Mouse (Mus musculus) neural tube, embryonic 14.5 days (tissue): ENCODE measurements around the gene Kcnh6. TPM values are rescaled to one million over a fixed set of nuclear protein-coding genes. Genes with fewer than 3 reads are reported as not detected.
"Not testable (repeated sequence)": the region's sequence is repeated elsewhere in the genome, so short reads cannot be mapped to it uniquely, and the experiment has no call there.

Experiments used
- ATAC-seq: fragments of 200-750 bp; cut with Nextera tagmentation; 2 replicates; pipeline ENCODE4 v1.8.0; 2017; ENCODE audit warnings: low read depth, mild to moderate bottlenecking, moderate TSS enrichment, moderate library complexity
- H3K27ac ChIP-seq: fragments of 300-500 bp; sonication (generic); 2 replicates; pipeline ENCODE4 v1.5.1; 2014; ENCODE audit warnings: low read depth, mild to moderate bottlenecking, control low read depth, low read length, moderate library complexity, mixed read lengths
- H3K27me3 ChIP-seq: fragments of 300-500 bp; sonication (generic); 2 replicates; pipeline ENCODE4 v1.6.1; 2014; ENCODE audit warnings: low read length; ENCODE audit not compliant: control insufficient read depth, insufficient read depth
- H3K36me3 ChIP-seq: fragments of 300-500 bp; sonication (generic); 2 replicates; pipeline ENCODE4 v1.6.1; 2014; ENCODE audit warnings: low read length, mixed read lengths; ENCODE audit not compliant: control insufficient read depth, insufficient read depth
- H3K4me1 ChIP-seq: fragments of 300-500 bp; sonication (generic); 2 replicates; pipeline ENCODE4 v1.6.1; 2014; ENCODE audit warnings: low read length; ENCODE audit not compliant: control insufficient read depth, insufficient read depth
- H3K4me2 ChIP-seq: fragments of 300-500 bp; sonication (generic); 2 replicates; pipeline ENCODE4 v1.6.1; 2014; ENCODE audit warnings: mild to moderate bottlenecking, low read depth, low read length, control low read depth
- H3K4me3 ChIP-seq: fragments of 300-500 bp; sonication (generic); 2 replicates; pipeline ENCODE4 v1.5.1; 2014; ENCODE audit warnings: low read depth, low read length, control low read depth, mixed read lengths
- H3K9ac ChIP-seq: fragments of 300-500 bp; sonication (generic); replicated peaks from 2 replicates; pipeline ENCODE4 v1.6.1; 2014; ENCODE audit warnings: low read depth, mild to moderate bottlenecking, control low read depth, low read length, mixed read lengths
- H3K9me3 ChIP-seq: fragments of 300-500 bp; sonication (generic); 2 replicates; pipeline ENCODE4 v1.6.1; 2016; ENCODE audit warnings: low read length; ENCODE audit not compliant: control insufficient read depth
- WGBS: fragments of 180-500 bp; shearing (Covaris S2); extraction: QIAGEN DNeasy Blood & Tissue Kit; methylation state at CpG from one replicate; pipeline ENCODE4 v1.1.7; 2014; 5-methylcytosine and 5-hydroxymethylcytosine counted together
- polyA plus RNA-seq: library from polyadenylated mRNA; unstranded; fragments of >200 nt; fragmentation: Nextera tagmentation; extraction: Ambion mirVana; gene quantifications from 2 replicates; pipeline ENCODE4 v1.2.1, GENCODE M21; 2014

Kcnh6 gene
- polyA plus RNA-seq, 1 experiment from 2014 or later: 3.3 TPM

DNA sequence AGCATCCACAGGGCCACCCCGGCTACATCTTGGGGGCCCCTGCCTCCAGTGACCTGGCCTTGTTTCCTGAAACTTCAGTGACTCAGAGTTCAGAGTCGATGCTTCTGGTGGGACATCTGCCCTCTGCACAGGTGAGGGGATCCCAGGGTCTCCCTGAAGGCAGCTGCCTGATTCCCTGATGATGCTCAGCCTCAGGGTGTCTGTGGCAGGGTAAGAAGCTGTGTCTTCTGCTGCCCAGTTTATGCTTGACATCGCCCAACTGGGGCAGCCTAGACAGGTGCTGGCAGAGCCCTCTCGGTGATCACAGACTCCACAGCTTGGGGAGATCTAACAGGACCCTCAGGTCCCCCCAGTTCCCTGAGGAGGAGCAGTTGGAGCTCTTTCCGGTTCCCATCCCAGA lies 19.7 kb downstream of the Kcnh6 start:
- no peaks in the 10 kb centered on the region for H3K9me3 ChIP-seq
- no peak; the same call in 1 of the 2 replicates for ATAC-seq
- no peaks in the 10 kb centered on the region for H3K27me3 ChIP-seq
- WGBS: 92% methylated on average over 5 of the region's 5 CpGs
- no peak overlapping the region for H3K9ac ChIP-seq
- H3K36me3 ChIP-seq: no peaks in the 10 kb centered on the region
- no peak overlapping the region for H3K4me2 ChIP-seq
- H3K27ac ChIP-seq: no peak overlapping the region
- H3K4me1 ChIP-seq: no peaks in the 10 kb centered on the region
- H3K4me3 ChIP-seq: no peak overlapping the region

DNA sequence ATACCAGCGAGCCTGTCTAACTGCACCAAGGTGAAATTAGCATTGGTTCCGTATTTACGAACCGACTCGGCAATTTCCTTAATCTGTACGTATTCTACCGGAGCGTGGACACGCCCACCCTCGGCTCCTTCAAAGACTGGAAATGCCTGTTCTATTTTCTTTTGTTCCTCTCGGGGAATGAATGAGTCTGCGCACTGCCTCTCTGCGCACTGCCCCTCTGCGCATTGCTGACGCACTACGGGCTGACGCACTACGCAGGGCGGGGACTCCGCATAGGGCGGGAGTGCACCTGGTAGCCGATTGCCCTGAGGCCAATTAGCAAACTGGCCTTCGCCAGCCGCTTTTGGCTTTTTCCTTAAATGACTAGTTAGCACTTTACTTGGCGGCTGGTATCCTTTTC lies 24.1 kb downstream of the Kcnh6 start:
- H3K9me3 ChIP-seq, H3K9ac ChIP-seq, ATAC-seq, H3K36me3 ChIP-seq, H3K27me3 ChIP-seq, H3K4me2 ChIP-seq, H3K4me1 ChIP-seq: not testable (repeated sequence)
- peak overlapping the region; percentile 52; the same call in 1 of the 2 replicates for H3K27ac ChIP-seq
- H3K4me3 ChIP-seq: peak overlapping the region; percentile 22; the same call in 1 of the 2 replicates
- 36% methylated on average over 3 of the region's 25 CpGs for WGBS

DNA sequence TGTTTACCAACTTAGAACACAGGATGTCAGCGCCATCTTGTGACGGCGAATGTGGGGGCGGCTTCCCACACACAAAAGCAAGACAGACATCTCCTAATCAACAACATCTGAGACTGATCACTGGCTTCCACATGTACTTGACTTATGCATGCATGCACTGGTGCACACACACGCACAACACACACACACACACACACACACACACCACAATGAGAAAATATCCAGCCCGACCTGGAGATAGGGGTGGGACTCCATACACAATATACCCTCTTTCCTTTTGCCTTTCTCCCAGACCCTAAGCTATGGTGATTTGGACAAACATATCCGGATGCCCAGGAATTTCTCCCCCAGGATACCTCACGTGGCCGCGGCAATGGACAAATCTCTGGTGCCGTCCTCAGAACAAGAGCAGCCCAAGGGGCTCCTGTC lies 25.6 kb downstream of the Kcnh6 start:
- no peak overlapping the region for H3K9ac ChIP-seq
- peak overlapping the region; percentile 70 for H3K27ac ChIP-seq
- H3K36me3 ChIP-seq: no peaks in the 10 kb centered on the region
- WGBS: 28% methylated on average over 11 of the region's 11 CpGs
- no peaks in the 10 kb centered on the region for H3K9me3 ChIP-seq
- H3K4me3 ChIP-seq: no peak overlapping the region; the same call in 1 of the 2 replicates
- ATAC-seq: no peak
- H3K4me1 ChIP-seq: peaks cover 9% of the 10 kb centered on the region; the same call in 1 of the 2 replicates
- H3K27me3 ChIP-seq: no peaks in the 10 kb centered on the region; the same call in 1 of the 2 replicates
- H3K4me2 ChIP-seq: peak overlapping the region; percentile 25; the same call in 1 of the 2 replicates

DNA sequence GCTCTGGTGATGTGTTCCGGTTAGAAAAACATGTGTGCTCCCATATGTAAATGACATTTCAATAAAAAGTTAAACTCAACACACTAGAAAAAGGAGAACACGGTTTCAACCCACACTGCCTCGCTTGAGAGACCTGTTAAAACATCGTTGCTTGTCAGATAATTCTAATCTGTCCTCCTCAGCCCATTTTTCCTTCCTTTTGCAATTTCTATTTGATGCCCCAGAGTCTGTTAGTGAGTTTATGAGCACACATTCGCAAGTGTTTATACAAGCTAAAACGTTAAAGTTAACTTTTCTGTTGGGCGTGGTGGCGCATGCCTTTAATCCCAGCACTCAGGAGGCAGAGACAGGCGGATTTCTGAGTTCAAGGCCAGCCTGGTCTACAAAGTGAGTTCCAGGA lies 27.1 kb downstream of the Kcnh6 start:
- no peaks in the 10 kb centered on the region for H3K9me3 ChIP-seq
- H3K27me3 ChIP-seq: no peaks in the 10 kb centered on the region; the same call in 1 of the 2 replicates
- no peak overlapping the region for H3K27ac ChIP-seq
- WGBS: 87% methylated on average over 9 of the region's 9 CpGs
- ATAC-seq: no peak
- peaks cover 15% of the 10 kb centered on the region for H3K4me1 ChIP-seq
- H3K4me3 ChIP-seq: no peak overlapping the region
- H3K9ac ChIP-seq: no peak overlapping the region
- no peaks in the 10 kb centered on the region for H3K36me3 ChIP-seq
- no peak overlapping the region for H3K4me2 ChIP-seq

DNA sequence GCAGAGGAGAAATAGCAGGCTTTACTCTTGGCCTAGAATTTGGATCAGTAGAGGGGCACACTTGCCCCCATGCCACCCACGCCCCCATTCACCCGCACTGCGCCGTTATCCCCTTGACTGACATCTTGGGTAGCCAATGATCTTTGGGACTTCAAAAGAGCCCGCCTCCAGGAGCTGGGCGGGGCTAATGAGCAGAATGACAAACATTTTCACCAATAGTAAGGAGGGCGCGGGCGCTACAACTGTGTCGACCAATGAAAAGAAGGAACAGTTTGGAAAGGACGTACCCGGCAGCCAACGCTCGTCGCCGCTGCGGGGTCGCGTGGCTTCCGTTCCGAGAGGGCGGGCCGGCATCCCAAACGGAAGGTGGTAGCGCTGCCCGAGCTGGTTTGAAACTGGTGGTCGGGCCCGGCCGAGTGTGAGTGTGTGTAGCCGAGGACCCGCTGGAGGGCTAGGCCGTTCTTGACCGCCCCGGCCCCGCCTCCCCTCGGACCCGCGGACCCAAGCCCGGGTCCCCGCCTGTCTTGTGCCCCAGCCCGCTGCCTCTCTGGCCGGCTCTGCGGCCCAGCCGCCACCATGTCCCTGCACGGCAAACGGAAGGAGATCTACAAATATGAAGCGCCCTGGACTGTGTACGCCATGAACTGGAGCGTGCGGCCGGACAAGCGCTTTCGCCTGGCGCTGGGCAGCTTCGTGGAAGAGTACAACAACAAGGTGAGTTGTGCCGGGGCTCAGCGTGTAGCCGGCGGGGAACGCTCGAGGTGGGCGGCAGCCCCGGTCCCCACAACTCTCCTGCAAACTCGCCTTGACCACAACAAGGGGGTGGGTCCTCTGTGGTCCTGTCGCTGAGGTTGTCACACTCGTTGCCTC lies 28.9 kb downstream of the Kcnh6 start, which contains the start of gene Dcaf7:
Gene Dcaf7, plus strand, starts transcription at position 325 of the 870 bp plus-strand sequence.
- ATAC-seq: peak; percentile 98
- WGBS: under 1% methylated on average over 64 of the region's 66 CpGs

DNA sequence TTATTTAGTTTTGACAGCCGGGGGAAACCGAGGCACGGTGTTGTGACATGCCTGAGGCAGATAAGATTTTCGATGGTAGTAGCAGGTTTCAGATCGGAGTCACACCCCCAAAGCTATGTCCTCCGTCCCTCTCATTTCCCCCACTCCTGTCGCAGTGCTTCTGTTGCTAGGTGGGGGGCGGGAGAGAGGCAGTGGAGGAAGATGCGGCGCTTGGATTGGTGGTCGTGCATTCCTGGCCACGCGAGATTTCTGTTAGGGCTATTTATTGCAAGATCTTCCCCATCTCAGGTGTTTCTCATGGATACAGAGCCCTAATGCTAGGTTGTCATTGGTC lies 29.5 kb downstream of the Kcnh6 start:
- Histone ChIP-seq H3K27me3 (no peaks in the 10 kb centered on the region; the same call in 1 of the 2 replicates), H3K4me3 (peak overlapping the region; percentile 93), H3K4me2 (peak overlapping the region; percentile 73), H3K9ac (peak overlapping the region; percentile 76), H3K4me1 (peaks cover 15% of the 10 kb centered on the region), H3K9me3 (no peaks in the 10 kb centered on the region), H3K36me3 (no peaks in the 10 kb centered on the region), H3K27ac (peak overlapping the region; percentile 91)
- ATAC-seq: peak; percentile 59
- WGBS: 0% methylated on average over 13 of the region's 13 CpGs

More for the DNA sequence above, 28.9 kb downstream of the Kcnh6 start, which contains the start of gene Dcaf7:
- peaks cover 15% of the 10 kb centered on the region for H3K4me1 ChIP-seq
- peak within 1 kb of the TSS; percentile 93 for H3K4me3 ChIP-seq
- peak within 1 kb of the TSS; percentile 91 for H3K27ac ChIP-seq
- H3K4me2 ChIP-seq: peak within 1 kb of the TSS; percentile 84
- peak within 1 kb of the TSS; percentile 76 for H3K9ac ChIP-seq
- no peaks in the 10 kb centered on the region for H3K9me3 ChIP-seq
- H3K36me3 ChIP-seq: no peaks in the 10 kb centered on the region
- H3K27me3 ChIP-seq: no peaks in the 10 kb centered on the region; the same call in 1 of the 2 replicates

DNA sequence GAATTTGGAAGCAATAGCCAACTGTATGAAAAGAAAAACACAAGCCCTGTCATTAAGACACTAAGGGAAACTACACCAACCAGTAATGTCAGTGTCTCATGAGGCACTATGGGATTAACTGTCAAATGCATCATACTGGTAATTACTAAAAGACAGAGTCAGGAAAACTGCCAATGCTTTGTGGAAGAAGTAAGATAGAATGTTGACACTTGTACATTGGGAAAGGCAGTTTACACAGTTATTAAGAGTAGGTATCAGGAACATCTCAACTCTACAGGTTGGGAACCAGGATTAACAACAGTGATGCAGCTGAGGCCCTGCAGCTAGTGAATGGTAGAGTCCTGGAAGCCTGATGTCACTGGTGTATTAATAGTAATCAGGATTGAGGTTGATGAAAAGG lies 36.4 kb downstream of the Kcnh6 start:
- no peak overlapping the region for H3K9ac ChIP-seq
- peaks cover 4% of the 10 kb centered on the region; the same call in 1 of the 2 replicates for H3K4me1 ChIP-seq
- no peaks in the 10 kb centered on the region for H3K9me3 ChIP-seq
- H3K36me3 ChIP-seq: peaks cover 19% of the 10 kb centered on the region
- ATAC-seq: no peak
- H3K27ac ChIP-seq: no peak overlapping the region
- H3K4me3 ChIP-seq: no peak overlapping the region
- no peak overlapping the region for H3K4me2 ChIP-seq
- H3K27me3 ChIP-seq: no peaks in the 10 kb centered on the region

DNA sequence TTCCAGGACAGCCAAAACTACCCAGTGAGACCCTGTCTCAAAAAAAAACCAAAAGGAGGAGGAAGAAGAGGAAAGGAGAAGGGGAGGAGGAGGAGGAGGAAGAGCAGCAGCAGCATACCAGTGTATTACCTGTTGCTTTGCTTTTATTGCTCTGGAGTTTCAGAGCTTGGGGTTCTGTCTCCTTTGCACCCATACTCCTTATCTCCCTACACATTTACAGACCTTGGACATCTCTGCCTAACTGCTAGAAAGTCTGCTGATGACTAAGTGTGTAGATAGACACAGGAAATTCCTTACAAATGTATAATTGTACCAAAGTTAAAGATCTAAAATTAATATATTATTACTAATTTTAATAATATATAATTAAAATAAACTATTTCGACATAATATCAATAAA lies 37.3 kb downstream of the Kcnh6 start:
- WGBS: 95% methylated on average over 1 of the region's 1 CpGs
- Histone ChIP-seq H3K36me3 (peaks cover 22% of the 10 kb centered on the region), H3K9ac (no peak overlapping the region), H3K4me3 (no peak overlapping the region), H3K27ac (no peak overlapping the region), H3K9me3 (no peaks in the 10 kb centered on the region), H3K27me3 (no peaks in the 10 kb centered on the region), H3K4me2 (no peak overlapping the region), H3K4me1 (no peaks in the 10 kb centered on the region)
- ATAC-seq: no peak

DNA sequence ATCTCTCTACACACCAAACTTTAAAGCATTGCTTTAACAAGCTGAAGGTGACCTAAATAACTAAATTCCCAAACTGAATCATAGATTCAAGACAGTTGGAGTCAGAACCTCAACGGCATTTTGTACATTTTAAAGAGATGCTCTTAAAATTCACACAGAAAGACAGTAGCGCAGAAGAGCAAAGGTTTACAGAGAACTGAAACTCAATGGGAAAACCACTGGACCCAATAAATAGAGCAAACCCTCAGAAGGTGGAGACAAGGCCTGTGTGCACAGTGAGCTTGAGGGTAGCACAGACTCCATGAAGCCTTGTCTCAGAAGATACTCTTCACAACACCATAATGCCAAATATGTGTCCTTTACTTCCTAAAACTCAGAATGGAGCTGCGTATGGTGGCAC lies 37.9 kb downstream of the Kcnh6 start:
- peaks cover 25% of the 10 kb centered on the region for H3K36me3 ChIP-seq
- no peaks in the 10 kb centered on the region for H3K4me1 ChIP-seq
- whole genome bisulfite sequencing: 98% methylated on average over 3 of the region's 3 CpGs
- no peak overlapping the region for H3K4me3 ChIP-seq
- H3K9me3 ChIP-seq: no peaks in the 10 kb centered on the region
- H3K27ac ChIP-seq: no peak overlapping the region
- no peak overlapping the region for H3K4me2 ChIP-seq
- no peaks in the 10 kb centered on the region for H3K27me3 ChIP-seq
- no peak overlapping the region for H3K9ac ChIP-seq
- no peak for ATAC-seq
